Mouse (Mus musculus) embryonic fibroblast, embryonic 13.5 days (primary cell): ENCODE results near the gene Rsrp1.

ENCODE experiments used
- CTCF ChIP-seq: IDR thresholded peaks from 2 replicates; pipeline ENCODE4 v1.5.1; 2011; ENCODE audit warnings: mild to moderate bottlenecking, control low read depth, low read length, moderate library complexity, borderline replicate concordance; ENCODE audit not compliant: insufficient read depth
- POLR2A ChIP-seq: IDR thresholded peaks from 2 replicates; pipeline ENCODE4 v1.6.1; 2011; ENCODE audit warnings: low read depth, mild to moderate bottlenecking, control low read depth, low read length, moderate library complexity

DNA sequence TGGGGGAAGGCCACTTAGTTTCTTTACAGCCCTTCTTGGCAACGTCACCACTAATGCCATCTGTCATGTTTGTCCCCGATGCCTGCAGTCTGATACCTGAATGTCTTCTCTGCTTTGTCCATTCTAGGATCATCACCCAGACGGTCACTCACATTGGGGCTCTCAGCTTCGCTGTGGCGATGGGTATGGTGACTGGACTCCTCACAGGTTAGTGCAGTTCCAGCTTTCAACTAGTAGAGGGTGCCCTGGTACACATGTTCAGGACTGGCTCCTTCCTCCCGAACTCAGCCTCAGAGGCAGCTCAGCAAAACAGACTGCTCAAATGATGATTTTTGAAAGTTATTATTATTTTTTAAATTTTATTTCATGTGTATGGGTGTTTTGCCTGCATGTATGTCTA lies 31.3 kb upstream of the Rsrp1 start:
- TF ChIP-seq CTCF (no peak), POLR2A (no peak)
